Mouse (Mus musculus) kidney, embryonic 15.5 days (tissue): ENCODE data around the gene Ccdc3. TPM values are rescaled to one million over a fixed set of nuclear protein-coding genes. Genes with fewer than 3 reads are reported as not detected.

ENCODE experiments used
- ATAC-seq: fragments of 200-750 bp; cut with Nextera tagmentation; replicated peaks from 2 replicates; pipeline ENCODE4 v1.8.0; 2017; ENCODE audit warnings: moderate TSS enrichment; ENCODE audit not compliant: low FRiP score
- H3K27ac ChIP-seq: fragments of 300-500 bp; sonication (generic); 2 replicates; pipeline ENCODE4 v1.5.1; 2015; ENCODE audit warnings: mild to moderate bottlenecking, inconsistent platforms
- H3K27me3 ChIP-seq: fragments of 300-500 bp; sonication (generic); 2 replicates; pipeline ENCODE4 v1.6.1; 2015; ENCODE audit warnings: inconsistent platforms
- H3K36me3 ChIP-seq: fragments of 300-500 bp; sonication (generic); 2 replicates; pipeline ENCODE4 v1.6.1; 2015; ENCODE audit warnings: inconsistent platforms
- H3K4me1 ChIP-seq: fragments of 300-500 bp; sonication (generic); 2 replicates; pipeline ENCODE4 v1.6.1; 2015; ENCODE audit warnings: inconsistent platforms
- H3K4me2 ChIP-seq: fragments of 300-500 bp; sonication (generic); 2 replicates; pipeline ENCODE4 v1.6.1; 2015; ENCODE audit warnings: moderate library complexity, mild to moderate bottlenecking, inconsistent platforms
- H3K4me3 ChIP-seq: fragments of 300-500 bp; sonication (generic); replicated peaks from 2 replicates; pipeline ENCODE4 v1.5.1; 2015; ENCODE audit warnings: mild to moderate bottlenecking, inconsistent platforms
- H3K9ac ChIP-seq: fragments of 300-500 bp; sonication (generic); 2 replicates; pipeline ENCODE4 v1.6.1; 2015; ENCODE audit warnings: mild to moderate bottlenecking, inconsistent platforms
- H3K9me3 ChIP-seq: fragments of 300-500 bp; sonication (generic); replicated peaks from 2 replicates; pipeline ENCODE4 v1.6.1; 2016; ENCODE audit warnings: inconsistent platforms
- WGBS: fragments of 180-500 bp; shearing (Covaris S2); methylation state at CpG from one replicate; pipeline ENCODE4 v1.1.7; 2015; ENCODE audit warnings: mixed read lengths; 5-methylcytosine and 5-hydroxymethylcytosine counted together
- polyA plus RNA-seq: library from polyadenylated mRNA; unstranded; fragments of >200 nt; fragmentation: Nextera tagmentation; extraction: Ambion mirVana; gene quantifications from 2 replicates; pipeline ENCODE4 v1.2.1, GENCODE M21; 2015

Ccdc3 gene
- polyA plus RNA-seq, 1 experiment from 2014 or later, result 15.8 TPM

DNA sequence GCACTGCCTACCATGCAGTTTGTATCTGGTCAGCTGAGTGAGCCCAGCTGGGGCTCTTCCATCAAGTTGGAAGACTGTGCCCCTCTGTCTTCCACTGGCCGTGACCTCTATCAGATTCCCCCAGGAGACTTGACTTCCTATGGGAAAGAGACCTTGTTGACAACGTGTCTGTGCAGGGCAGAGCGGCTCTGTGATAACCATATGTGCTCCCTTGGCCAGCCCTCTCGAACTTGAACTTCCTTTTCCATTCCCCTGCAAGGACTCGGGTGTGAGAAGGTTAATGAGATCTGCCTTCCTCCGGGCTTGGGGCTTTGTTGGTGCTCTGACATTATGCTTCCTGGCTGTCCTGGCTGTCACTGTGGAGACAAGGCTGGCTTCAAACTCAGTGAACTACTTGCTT lies 12.1 kb upstream of the Ccdc3 start:
- 10% methylated on average over 6 of the region's 6 CpGs for WGBS
- no peak overlapping the region for H3K4me3 ChIP-seq
- no peak overlapping the region for H3K9ac ChIP-seq
- H3K36me3 ChIP-seq, result no peaks in the 10 kb centered on the region
- 0 out of 2 replicates have a peak overlapping the region, but pooled peaks have one; percentile 12 for H3K4me2 ChIP-seq
- H3K4me1 ChIP-seq, result peaks cover 32% of the 10 kb centered on the region
- no peaks in the 10 kb centered on the region for H3K9me3 ChIP-seq
- ATAC-seq, result peak; percentile 52; the same call in 1 of the 2 replicates
- H3K27me3 ChIP-seq, result no peaks in the 10 kb centered on the region
- H3K27ac ChIP-seq, result 0 out of 2 replicates have a peak overlapping the region, but pooled peaks have one; percentile 32

DNA sequence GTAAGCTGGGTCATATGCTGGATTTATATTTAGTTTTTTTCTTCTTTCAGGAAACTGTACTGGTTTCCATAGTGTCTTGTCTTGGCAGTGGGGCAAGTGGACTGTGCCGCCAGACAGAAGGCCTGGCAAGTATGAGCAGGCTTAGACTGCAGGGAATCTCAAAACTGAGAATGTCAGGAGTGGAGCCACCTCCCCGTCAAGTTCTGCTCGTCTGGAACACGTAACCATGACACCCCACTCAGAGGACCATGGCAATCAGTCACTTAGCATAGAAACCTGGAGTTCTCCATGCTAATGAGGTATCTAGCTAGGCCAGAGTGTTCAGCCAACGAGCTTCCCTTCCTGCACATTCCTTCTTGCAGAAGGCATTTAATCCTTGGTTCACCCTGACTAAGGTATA lies 10.2 kb upstream of the Ccdc3 start:
- H3K4me2 ChIP-seq, result no peak overlapping the region
- H3K9me3 ChIP-seq, result no peaks in the 10 kb centered on the region
- no peaks in the 10 kb centered on the region for H3K36me3 ChIP-seq
- no peaks in the 10 kb centered on the region for H3K27me3 ChIP-seq
- H3K9ac ChIP-seq, result no peak overlapping the region
- no peak for ATAC-seq
- H3K27ac ChIP-seq, result no peak overlapping the region
- WGBS, result 80% methylated on average over 5 of the region's 5 CpGs
- H3K4me1 ChIP-seq, result peaks cover 32% of the 10 kb centered on the region
- H3K4me3 ChIP-seq, result no peak overlapping the region

DNA sequence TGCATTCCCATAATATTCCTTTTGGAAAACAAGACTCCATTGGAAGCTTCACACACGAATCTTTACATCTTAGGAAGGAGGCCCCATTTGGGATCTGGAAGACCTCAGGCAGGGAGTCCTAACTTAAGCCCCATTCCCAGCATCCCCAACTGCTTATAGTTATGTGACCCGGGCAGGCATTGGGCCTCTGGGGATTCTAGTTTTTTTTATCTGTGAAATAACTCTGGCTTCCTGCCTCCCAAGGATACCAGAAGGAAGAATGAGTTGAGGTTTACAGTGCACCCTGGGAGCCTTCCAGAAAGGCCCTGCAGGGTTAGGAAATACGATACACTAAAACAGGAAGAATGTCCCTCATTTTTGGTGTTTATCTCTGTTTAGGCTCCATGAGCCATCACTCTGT lies 8.5 kb upstream of the Ccdc3 start:
- ATAC-seq, result peak; percentile 46; the same call in 1 of the 2 replicates

DNA sequence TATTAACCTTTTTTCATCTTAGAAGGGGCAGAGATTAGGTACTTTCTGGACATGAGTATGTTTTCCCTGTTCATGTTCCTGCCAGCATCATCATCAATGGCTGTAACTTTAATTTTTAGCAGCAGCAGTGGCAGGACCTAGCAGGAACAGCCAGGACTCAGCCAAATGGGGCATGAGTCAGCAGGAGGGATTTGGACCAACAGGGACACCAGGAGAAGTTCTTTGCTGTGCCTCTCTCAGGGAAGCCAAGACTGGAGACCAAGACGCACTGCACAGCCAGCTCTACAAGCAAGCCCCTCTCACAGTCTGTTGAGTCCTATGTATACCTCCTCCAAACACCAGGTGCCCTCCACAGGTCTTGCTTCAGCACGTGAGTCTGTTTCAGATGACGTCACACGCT lies 5.5 kb upstream of the Ccdc3 start:
- Histone ChIP-seq H3K36me3 (no peaks in the 10 kb centered on the region), H3K27me3 (peaks cover 15% of the 10 kb centered on the region), H3K9ac (no peak overlapping the region), H3K4me1 (peaks cover 25% of the 10 kb centered on the region), H3K9me3 (no peaks in the 10 kb centered on the region), H3K4me3 (no peak overlapping the region), H3K4me2 (no peak overlapping the region), H3K27ac (no peak overlapping the region)
- WGBS, result 90% methylated on average over 4 of the region's 4 CpGs
- no peak for ATAC-seq

More for the DNA sequence above, 8.5 kb upstream of the Ccdc3 start:
- H3K9ac ChIP-seq, result no peak overlapping the region
- H3K4me1 ChIP-seq, result peaks cover 32% of the 10 kb centered on the region
- WGBS, result 35% methylated on average over 3 of the region's 3 CpGs
- no peaks in the 10 kb centered on the region for H3K9me3 ChIP-seq
- peak overlapping the region; percentile 75 for H3K27ac ChIP-seq
- H3K4me2 ChIP-seq, result no peak overlapping the region
- H3K36me3 ChIP-seq, result no peaks in the 10 kb centered on the region
- no peaks in the 10 kb centered on the region for H3K27me3 ChIP-seq
- H3K4me3 ChIP-seq, result no peak overlapping the region

DNA sequence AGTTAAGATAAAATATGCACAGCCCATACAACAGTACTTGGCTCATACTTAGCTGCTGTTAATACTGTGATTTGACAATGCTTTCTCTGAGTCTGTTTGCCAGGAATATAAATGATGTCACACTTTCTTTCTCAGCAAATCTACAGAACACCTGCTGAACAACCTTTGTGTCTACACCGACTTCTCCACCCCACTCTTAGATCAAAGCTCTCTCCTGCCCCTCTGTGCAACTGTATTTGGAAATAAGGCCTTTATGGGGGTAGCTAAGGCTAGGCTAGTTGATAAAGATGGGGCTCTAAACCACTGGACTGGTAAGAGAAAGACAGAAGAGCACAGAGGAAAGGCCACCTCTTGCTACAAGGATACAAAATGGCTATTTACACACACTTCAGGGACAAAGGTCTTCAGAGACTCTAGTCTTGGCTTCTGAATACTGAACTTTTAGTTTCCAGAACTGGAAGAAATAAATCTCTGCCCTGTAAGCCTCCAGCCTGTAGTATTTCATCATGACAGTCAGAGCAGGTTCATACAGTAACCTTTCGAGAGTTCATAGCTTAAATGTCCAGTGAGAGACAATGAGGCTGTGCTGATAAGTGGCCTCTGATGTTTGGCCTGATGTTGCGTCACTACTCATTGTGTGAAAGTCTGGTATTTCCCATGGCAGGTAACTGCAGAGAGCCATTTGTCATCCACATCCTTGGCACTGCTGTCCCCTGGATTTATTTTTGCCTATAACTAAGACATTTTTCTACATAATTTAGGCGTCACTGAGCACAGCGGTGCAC lies 2.4 kb upstream of the Ccdc3 start:
- Histone ChIP-seq H3K9ac (no peak overlapping the region), H3K4me1 (peaks cover 28% of the 10 kb centered on the region), H3K9me3 (no peaks in the 10 kb centered on the region), H3K27me3 (peaks cover 38% of the 10 kb centered on the region), H3K4me3 (no peak overlapping the region), H3K36me3 (no peaks in the 10 kb centered on the region), H3K4me2 (no peak overlapping the region), H3K27ac (no peak overlapping the region)
- no peak for ATAC-seq
- WGBS, result 64% methylated on average over 5 of the region's 5 CpGs

DNA sequence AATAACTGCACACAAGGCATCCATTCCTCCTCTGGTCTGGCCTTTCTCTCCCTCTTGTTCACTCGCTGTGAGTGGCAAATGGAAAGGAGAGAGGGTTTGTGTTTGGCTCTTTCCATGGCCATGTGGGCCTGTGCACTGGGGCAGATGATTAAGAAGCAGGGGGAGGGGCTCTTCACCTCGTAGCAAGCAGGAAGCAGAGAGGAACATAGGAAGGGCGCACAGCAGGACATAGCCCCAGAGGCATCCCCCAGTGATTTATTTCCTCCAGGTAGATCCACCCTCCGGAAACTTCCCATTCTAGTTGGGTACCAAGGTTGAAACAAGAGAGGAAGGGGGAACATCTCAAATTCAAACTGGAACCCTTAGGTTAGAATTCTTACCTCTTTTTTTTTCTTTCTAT lies 2.4 kb downstream of the Ccdc3 start:
- 47% methylated on average over 4 of the region's 4 CpGs for WGBS
- no peaks in the 10 kb centered on the region for H3K9me3 ChIP-seq

DNA sequence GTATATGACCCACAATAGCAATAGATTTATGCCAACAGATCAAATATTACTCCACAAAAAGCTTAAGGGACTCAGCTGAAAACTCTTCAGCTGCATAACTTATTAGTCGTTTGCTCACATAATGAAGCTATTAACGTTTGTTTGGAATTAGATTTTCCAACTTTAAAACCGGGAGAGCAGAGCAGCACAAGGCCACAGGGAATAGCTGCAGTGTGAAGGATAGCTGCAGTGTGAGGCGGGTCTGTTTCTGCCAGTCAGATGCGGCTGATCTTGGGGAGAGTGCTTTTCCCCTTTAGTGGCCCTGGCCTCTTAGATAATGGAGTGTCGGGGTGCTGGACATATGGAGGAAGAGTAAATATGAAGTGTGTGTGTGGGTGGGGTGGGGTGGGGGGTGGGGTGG lies 6.9 kb downstream of the Ccdc3 start:
- ATAC-seq, result no peak
- no peak overlapping the region for H3K27ac ChIP-seq
- H3K9ac ChIP-seq, result no peak overlapping the region
- no peak overlapping the region for H3K4me2 ChIP-seq
- no peak overlapping the region for H3K4me3 ChIP-seq
- peaks cover 3% of the 10 kb centered on the region; the same call in 1 of the 2 replicates for H3K4me1 ChIP-seq
- peaks cover 5% of the 10 kb centered on the region for H3K27me3 ChIP-seq
- WGBS, result 62% methylated on average over 6 of the region's 6 CpGs
- no peaks in the 10 kb centered on the region for H3K9me3 ChIP-seq
- H3K36me3 ChIP-seq, result no peaks in the 10 kb centered on the region

More for the DNA sequence above, 2.4 kb downstream of the Ccdc3 start:
- H3K4me2 ChIP-seq, result no peak overlapping the region
- ATAC-seq, result no peak
- peaks cover 28% of the 10 kb centered on the region for H3K4me1 ChIP-seq
- H3K27me3 ChIP-seq, result peaks cover 38% of the 10 kb centered on the region
- no peaks in the 10 kb centered on the region for H3K36me3 ChIP-seq
- H3K9ac ChIP-seq, result no peak overlapping the region
- H3K27ac ChIP-seq, result no peak overlapping the region
- H3K4me3 ChIP-seq, result no peak overlapping the region

DNA sequence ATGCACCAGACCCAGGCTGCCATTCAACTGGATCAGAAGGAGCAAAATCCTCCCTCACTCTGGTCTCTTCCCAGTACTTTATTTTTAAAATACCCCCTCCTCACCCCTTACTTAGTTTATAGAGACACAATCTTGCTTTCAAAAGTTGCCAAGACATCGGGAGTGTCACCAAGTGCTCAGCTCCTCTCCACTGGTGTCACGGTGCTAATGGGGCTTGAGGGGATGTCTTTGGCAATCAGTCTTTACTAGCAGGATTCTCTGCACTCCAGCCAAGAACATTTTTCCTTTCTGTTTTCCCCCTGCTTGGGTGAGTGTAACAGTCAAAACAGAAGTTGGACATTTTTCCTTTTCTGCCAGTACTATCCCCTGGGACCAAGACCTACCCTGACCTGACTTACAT lies 10.3 kb downstream of the Ccdc3 start:
- H3K27me3 ChIP-seq, result no peaks in the 10 kb centered on the region
- no peak for ATAC-seq
- H3K27ac ChIP-seq, result no peak overlapping the region
- no peak overlapping the region for H3K9ac ChIP-seq
- H3K4me2 ChIP-seq, result no peak overlapping the region
- no peaks in the 10 kb centered on the region for H3K36me3 ChIP-seq
- no peak overlapping the region for H3K4me3 ChIP-seq
- H3K9me3 ChIP-seq, result no peaks in the 10 kb centered on the region
- H3K4me1 ChIP-seq, result no peaks in the 10 kb centered on the region
- WGBS, result 71% methylated on average over 2 of the region's 2 CpGs

DNA sequence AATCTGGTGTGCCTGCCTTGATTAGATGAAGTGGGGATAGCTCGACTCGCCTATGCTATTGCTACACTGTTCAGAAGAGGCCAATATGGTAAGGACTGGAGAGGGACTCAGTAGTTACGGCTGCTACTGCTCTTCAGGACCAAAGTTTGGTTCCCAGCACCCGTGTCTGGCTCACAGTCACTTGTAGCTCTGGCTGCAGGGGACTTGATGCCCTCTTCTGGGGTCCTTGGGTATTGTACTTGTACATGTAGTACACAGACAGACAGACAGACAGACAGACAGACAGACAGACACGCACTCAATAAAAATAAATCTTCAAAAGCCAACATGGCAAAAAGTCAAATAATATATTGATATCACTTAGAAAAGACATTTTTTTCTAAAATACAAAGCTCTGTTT lies 17.1 kb downstream of the Ccdc3 start:
- Histone ChIP-seq H3K4me1 (no peaks in the 10 kb centered on the region), H3K4me2 (no peak overlapping the region), H3K27ac (no peak overlapping the region), H3K36me3 (no peaks in the 10 kb centered on the region), H3K9me3 (no peaks in the 10 kb centered on the region), H3K9ac (no peak overlapping the region), H3K27me3 (no peaks in the 10 kb centered on the region), H3K4me3 (no peak overlapping the region)
- WGBS, result 95% methylated on average over 5 of the region's 5 CpGs
- no peak for ATAC-seq

DNA sequence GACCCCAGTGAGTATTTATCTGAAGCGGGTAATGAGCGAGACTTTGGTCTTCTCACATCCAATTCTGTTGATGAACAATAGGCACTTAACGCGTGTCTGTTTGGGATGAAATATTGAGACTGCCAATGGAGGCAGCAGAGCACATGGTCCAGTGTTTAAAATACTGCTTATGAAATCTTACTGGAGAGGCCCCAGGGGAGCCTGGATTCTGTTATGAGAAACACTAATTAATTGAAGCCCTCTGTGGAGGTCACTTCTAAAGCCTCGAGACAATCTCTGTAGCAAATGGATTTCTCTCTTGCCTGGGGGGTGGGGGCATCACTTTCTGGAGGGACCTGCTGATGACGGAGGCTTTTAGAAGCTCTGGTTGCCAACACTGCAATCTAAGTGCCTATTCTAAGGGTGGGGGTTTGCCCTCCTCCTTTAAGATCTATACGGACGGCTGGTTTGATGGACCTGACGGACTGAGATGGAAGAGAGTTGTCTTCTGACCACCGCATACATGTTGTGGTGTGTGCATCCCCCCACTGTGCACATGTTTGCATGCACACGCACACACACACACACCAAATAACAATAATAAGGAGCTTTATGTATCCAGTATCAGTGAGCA lies 22.8 kb downstream of the Ccdc3 start:
- Histone ChIP-seq H3K27me3 (no peaks in the 10 kb centered on the region), H3K4me2 (no peak overlapping the region), H3K9ac (no peak overlapping the region), H3K27ac (no peak overlapping the region), H3K4me3 (no peak overlapping the region), H3K4me1 (no peaks in the 10 kb centered on the region), H3K9me3 (no peaks in the 10 kb centered on the region), H3K36me3 (no peaks in the 10 kb centered on the region)
- 77% methylated on average over 11 of the region's 11 CpGs for WGBS
- ATAC-seq, result no peak

DNA sequence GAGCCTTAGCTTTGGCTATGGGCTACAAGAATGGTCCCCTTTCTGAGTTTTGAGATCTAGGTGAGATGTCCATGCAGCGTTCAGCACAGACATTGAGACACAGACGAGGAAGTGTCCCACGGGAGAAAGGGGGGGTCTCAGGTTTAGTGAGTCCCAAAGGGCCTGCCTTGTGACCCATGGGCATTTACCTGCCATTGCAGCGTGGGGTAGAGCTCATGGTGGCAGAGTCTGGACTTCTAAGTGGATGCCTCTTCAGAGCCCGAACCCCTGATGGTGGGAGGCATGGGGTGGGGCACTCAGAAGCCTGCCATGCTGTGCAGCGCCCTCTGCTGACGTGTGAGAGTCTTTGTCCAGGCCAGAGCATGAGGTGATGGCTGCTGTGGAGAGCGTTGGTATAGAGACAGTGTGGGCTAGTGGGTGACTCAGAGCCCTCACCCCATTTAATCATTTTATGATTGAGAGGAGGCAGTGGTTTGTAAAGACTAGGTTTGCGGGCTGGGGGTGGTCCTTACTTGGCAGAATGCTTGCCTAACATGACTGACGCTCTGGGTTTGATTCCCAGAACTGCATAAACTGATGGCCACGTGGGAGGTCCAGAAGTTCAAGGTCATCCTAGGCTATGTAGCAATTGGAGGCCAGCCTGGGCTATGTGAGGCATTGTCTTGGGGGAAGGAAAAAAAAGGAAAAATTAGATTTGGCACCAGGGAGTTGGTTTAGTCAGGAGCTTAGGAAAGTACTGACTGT lies 23.6 kb downstream of the Ccdc3 start:
- Histone ChIP-seq H3K9me3 (no peaks in the 10 kb centered on the region), H3K9ac (no peak overlapping the region), H3K27ac (no peak overlapping the region), H3K27me3 (no peaks in the 10 kb centered on the region), H3K36me3 (no peaks in the 10 kb centered on the region), H3K4me1 (no peaks in the 10 kb centered on the region), H3K4me2 (no peak overlapping the region), H3K4me3 (no peak overlapping the region)
- ATAC-seq, result no peak
- WGBS, result 70% methylated on average over 11 of the region's 11 CpGs
